Mouse (Mus musculus) inflammation-experienced regulatory T-cells, adult 6 months (primary cell): ENCODE results near the gene Gzmd. TPM values are rescaled to one million over a fixed set of nuclear protein-coding genes. Genes with fewer than 3 reads are reported as not detected.

Experiments
- polyA plus RNA-seq, 3 experiments: library from polyadenylated mRNA; unstranded; fragments of 100-300 nt; shearing (Covaris generic); gene quantifications; one replicate each; pipeline ENCODE4 v1.2.1; 2017

The Gzmd gene
- polyA plus RNA-seq, 3 experiments from 2014 or later = not detected

Other genes starting within 250 kb of the Gzmd start
- gene Cbln3, start 248.2 kb downstream of the Gzmd start, polyA plus RNA-seq = under 1 TPM in 1 of 3 experiments, not detected in 2; 0.11 TPM
- 10 to 100 TPM; 10.5 to 13.1 (median 12.8) TPM for gene Khnyn, start 247.7 kb downstream of the Gzmd start, polyA plus RNA-seq
- gene Sdr39u1, start 232.3 kb downstream of the Gzmd start, polyA plus RNA-seq = 100 to 1,000 TPM in 1 of 3 experiments, 10 to 100 TPM in 2; 76.4 to 107 (median 93.3) TPM
- not detected for gene Cma1, start 187.9 kb downstream of the Gzmd start, polyA plus RNA-seq
- gene Cma2, start 181.6 kb downstream of the Gzmd start, polyA plus RNA-seq = not detected
- not detected for gene Mcpt1, start 114.6 kb downstream of the Gzmd start, polyA plus RNA-seq
- gene Mcpt9, start 102.1 kb downstream of the Gzmd start, polyA plus RNA-seq = not detected
- not detected for gene Mcpt2, start 90.6 kb downstream of the Gzmd start, polyA plus RNA-seq
- gene Mcpt4, start 70.3 kb downstream of the Gzmd start, polyA plus RNA-seq = not detected
- gene Mcpt8, start 47.3 kb downstream of the Gzmd start, polyA plus RNA-seq = not detected
- not detected for gene Ctsg, start 30.0 kb downstream of the Gzmd start, polyA plus RNA-seq
- gene Gzme, start 12.0 kb downstream of the Gzmd start, polyA plus RNA-seq = not detected
- gene Gzmg, start 27.0 kb upstream of the Gzmd start, polyA plus RNA-seq = not detected
- gene Gzmn, start 42.0 kb upstream of the Gzmd start, polyA plus RNA-seq = not detected
- gene Gzmf, start 78.8 kb upstream of the Gzmd start, polyA plus RNA-seq = not detected
- 1 to 10 TPM; 3.0 to 5.8 (median 4.6) TPM for gene Gzmc, start 102.0 kb upstream of the Gzmd start, polyA plus RNA-seq
- gene Gzmb, start 129.7 kb upstream of the Gzmd start, polyA plus RNA-seq = 100 to 1,000 TPM in 1 of 3 experiments, 10 to 100 TPM in 2; 13.5 to 296 (median 19.9) TPM
- not detected for gene Atp12a, start 232.5 kb upstream of the Gzmd start, polyA plus RNA-seq